Mouse (Mus musculus): ENCODE measurements around the gene Gm20388.

Gm20388 gene

GRCm38 (mm10) chr8:123722245-123722644 lies 3811.6 kb downstream of the Gm20388 start:
- in situ Hi-C loops (cut with MboI, MseI), result no loop called here

GRCm38 (mm10) chr8:123724752-123725151 lies 3814.1 kb downstream of the Gm20388 start:
- in situ Hi-C loops (cut with MboI, MseI), result loop anchor here (25.0 kb wide), 2 partner anchors 1487 to 1788 kb away; no protein-coding TSS in a partner anchor

- in situ Hi-C loops (cut with MboI, MseI), result loop anchor here (25.0 kb wide), 2 partner anchors 1488 to 1787 kb away; no protein-coding TSS in a partner anchor
Measured at GRCm38 (mm10) chr8:123725261-123725660, 3814.6 kb downstream of the Gm20388 start.

- in situ Hi-C loops (cut with MboI, MseI), result loop anchor here (25.0 kb wide), 2 partner anchors 1489 to 1786 kb away; no protein-coding TSS in a partner anchor
Measured at GRCm38 (mm10) chr8:123726759-123727158, 3816.1 kb downstream of the Gm20388 start.

DNA sequence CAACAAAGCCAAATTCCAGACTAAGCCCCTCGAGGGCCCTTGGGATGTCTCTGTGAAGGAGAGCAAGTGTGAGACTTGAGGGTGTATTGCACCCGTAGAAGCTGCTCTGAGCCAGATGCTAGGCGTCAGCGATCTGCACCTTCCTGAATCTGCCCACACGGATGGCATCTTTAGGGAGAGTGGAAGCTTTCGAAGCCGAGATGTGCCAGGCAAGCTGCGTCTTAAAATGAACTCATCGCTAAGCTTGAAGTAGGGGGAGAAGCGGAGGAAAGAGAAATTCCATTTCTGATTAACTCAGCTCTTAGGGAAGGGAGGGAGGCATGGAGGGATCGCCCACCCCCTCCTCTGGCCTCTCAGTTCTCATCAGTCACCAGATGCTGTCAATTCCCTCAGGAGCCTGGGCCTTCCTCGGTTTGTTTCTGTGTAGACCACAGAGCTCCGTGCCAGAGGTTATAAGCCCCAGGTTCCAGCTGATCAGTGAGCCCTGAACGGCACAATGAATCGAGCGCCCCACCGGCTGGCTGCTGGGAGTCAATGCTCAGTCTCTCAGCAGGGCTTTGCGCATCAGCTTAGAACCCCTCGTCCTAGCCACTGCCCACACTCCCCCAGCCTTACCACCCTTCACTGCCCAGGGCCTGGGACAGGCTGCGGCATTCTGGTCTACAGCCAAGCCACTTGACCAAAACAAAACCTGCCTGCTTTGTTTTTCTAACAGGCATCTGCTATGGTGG lies 3818.6 kb downstream of the Gm20388 start:
- in situ Hi-C loops (cut with MboI, MseI), result loop anchor here (25.0 kb wide), 2 partner anchors 1492 to 1783 kb away; no protein-coding TSS in a partner anchor

DNA sequence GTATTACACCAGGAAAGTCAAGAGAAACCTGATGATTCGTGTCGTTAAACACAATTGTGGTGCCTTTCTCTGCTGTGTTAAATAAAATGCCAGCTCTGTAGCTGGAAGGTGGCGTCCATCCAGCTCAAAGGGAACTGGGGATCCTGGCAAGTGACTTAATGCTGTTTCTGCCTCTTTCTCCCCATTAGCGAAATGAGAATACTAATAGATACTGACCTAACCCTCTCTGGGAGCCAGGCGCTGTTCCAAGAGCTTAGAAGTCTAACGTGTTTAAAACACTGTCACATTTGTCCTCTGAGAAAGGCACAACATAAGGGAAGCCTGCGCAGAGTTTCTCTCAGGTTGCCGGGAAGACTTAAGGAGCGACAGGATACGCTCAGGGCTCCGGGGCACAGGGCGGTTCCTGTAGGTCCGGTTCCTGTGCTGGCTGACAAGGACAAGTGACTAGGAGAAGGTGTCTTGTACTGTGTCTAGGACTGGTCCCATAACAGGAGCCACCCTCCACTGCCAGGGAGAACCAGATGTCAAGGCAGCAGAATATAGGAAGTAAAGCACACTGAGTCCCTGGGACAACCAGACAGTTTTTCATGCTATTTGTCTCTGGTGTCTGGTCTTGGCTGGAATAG lies 3819.3 kb downstream of the Gm20388 start:
- in situ Hi-C loops (cut with MboI, MseI), result loop anchor here (25.0 kb wide), 2 partner anchors 1493 to 1782 kb away; no protein-coding TSS in a partner anchor

DNA sequence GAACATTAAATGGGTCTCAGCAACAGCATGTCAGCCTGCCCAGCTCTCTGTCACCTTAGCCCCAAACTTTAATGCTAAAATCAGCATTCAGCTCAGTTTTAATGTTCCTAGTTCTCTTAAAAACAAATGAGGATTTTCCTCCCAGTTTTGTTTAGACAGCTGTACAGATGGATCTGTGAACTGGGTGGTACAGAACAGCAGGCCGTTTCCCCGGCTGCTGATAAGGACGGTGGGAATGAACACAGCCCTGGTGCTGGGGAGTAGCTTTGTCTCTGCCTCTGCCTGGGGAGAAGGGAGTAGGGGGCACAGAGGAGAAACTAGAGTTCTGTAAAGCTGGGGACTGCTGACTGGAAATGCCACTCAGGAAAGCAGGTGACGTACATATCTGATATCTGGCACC lies 3821.7 kb downstream of the Gm20388 start:
- in situ Hi-C loops (cut with MboI, MseI), result loop anchor here (25.0 kb wide), 2 partner anchors 1495 to 1780 kb away; no protein-coding TSS in a partner anchor

DNA sequence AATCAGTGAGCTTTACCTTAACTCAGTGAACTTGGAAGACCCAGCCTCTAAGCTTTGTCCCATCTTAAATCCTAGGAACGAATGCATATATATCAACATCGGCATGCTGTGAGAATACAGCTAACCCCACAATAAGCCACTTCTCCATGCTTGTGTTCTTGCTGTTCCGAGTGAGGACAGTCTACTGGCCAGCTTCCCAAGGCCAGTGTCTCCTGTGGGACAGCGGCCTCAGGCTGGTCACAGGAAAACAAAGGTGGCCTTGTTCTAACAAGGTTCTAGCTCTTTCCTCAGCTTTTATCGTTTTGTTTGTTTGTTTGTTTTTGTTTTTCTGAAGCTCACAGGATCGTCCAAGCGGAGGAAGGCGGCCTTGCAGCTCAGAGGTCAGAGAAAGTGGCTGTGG lies 3823.8 kb downstream of the Gm20388 start:
- in situ Hi-C loops (cut with MboI, MseI), result loop anchor here (25.0 kb wide), 2 partner anchors 1497 to 1778 kb away; no protein-coding TSS in a partner anchor

- in situ Hi-C loops (cut with MboI, MseI), result loop anchor here (25.0 kb wide), 2 partner anchors 1500 to 1775 kb away; no protein-coding TSS in a partner anchor
Measured at GRCm38 (mm10) chr8:123736974-123737373, 3826.3 kb downstream of the Gm20388 start.

DNA sequence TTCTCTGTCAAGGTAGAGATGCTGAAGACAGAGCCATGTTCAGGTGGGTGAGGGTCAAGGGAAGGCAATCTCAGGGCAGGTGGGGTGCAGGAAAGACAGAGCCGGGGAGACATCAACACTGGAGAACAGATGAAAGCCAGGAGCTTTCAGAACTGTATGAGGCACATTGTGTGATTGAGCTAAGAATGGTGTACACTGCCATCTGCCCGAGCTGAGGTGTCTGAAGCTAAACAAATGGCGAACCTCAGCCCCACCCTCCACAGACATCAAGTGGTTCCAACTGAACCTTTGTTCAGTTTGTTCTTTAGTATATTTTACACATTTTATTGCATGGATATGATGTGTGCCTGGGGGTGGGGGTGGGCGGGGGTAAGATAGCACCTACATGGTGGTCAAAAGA lies 3829.6 kb downstream of the Gm20388 start:
- in situ Hi-C loops (cut with MboI, MseI), result loop anchor here (25.0 kb wide), 2 partner anchors 1503 to 1772 kb away; no protein-coding TSS in a partner anchor

DNA sequence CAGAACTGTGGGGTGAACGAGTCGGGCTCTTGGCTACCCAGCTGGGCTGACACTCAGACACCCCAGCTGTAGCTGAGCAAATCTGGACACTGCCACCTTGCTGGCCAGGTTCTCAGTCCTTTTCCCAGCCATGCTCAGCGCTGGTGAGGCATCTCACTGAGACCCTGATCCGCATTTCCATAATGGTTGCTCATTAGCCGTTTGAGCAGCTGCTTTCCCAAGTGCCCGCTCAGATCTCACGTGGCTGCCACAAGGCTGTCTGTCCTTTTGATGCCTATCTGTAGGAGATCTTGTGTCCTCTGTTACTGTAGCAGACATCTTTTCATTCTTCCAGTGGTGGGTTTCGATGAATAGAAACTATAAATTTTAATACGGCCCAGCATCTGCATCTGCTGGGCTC lies 3830.6 kb downstream of the Gm20388 start:
- in situ Hi-C loops (cut with MboI, MseI), result loop anchor here (25.0 kb wide), 2 partner anchors 1504 to 1771 kb away; no protein-coding TSS in a partner anchor

DNA sequence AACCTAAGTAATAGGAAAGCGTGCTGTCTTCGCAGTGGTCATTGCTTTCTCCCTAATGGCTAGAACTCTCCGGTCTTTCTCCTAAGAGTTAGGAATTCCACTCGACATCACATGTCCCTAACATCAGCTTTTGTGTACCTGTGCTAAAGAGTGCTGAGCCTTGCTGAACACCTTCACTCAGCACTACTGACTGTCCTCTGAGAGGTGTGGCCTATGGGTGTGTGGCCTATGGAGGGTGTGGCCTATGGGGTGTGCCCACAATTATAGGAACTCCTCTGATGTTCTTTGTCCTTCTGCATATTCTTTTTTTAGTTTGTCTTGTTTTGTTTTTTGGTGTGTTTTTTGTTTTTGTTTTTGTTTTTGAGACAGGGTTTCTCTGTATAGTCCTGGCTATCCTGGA lies 3835.8 kb downstream of the Gm20388 start:
- in situ Hi-C loops (cut with MboI, MseI), result loop anchor here (25.0 kb wide), 2 partner anchors 1509 to 1766 kb away; no protein-coding TSS in a partner anchor

GRCm38 (mm10) chr8:123747772-123748171 lies 3837.1 kb downstream of the Gm20388 start:
- in situ Hi-C loops (cut with MboI, MseI), result loop anchor here (25.0 kb wide), 2 partner anchors 1510 to 1765 kb away; no protein-coding TSS in a partner anchor

- in situ Hi-C loops (cut with MboI, MseI), result no loop called here
Measured at GRCm38 (mm10) chr8:123750171-123750693, 3839.6 kb downstream of the Gm20388 start.

DNA sequence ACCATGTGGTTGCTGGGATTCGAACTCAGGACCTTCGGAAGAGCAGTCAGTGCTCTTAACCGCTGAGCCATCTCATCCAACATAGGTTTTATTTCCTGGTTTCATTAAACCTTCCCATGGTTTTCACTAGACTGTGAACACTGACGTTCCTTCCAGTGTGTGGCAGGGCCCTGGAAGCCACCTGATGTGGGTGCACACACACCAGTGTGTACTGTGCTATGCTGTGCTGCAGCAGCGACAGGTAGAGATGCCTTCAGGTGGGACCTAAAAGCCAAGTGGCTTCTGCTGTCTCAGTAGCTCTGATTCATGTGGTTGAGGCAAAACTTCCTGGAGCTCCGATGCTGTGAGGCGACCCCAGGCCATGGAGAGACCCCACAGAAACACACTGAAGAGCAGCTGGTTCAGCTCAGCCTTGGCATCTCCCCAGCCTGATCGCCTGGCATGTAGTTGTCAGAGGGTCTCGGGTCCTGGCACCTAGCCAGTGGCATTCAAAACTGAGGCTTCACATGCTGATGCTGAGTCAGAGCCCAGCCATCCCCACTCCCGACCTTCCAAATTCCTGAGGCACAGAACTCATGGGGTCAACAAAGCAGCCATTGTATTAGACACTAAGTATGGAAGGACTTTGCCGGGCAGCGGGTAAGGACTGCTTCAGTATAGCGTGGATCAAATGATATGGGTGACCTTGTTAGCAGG lies 3842.3 kb downstream of the Gm20388 start:
- in situ Hi-C loops (cut with MboI, MseI), result no loop called here

GRCm38 (mm10) chr8:123753604-123754375 lies 3843.1 kb downstream of the Gm20388 start:
- in situ Hi-C loops (cut with MboI, MseI), result no loop called here

DNA sequence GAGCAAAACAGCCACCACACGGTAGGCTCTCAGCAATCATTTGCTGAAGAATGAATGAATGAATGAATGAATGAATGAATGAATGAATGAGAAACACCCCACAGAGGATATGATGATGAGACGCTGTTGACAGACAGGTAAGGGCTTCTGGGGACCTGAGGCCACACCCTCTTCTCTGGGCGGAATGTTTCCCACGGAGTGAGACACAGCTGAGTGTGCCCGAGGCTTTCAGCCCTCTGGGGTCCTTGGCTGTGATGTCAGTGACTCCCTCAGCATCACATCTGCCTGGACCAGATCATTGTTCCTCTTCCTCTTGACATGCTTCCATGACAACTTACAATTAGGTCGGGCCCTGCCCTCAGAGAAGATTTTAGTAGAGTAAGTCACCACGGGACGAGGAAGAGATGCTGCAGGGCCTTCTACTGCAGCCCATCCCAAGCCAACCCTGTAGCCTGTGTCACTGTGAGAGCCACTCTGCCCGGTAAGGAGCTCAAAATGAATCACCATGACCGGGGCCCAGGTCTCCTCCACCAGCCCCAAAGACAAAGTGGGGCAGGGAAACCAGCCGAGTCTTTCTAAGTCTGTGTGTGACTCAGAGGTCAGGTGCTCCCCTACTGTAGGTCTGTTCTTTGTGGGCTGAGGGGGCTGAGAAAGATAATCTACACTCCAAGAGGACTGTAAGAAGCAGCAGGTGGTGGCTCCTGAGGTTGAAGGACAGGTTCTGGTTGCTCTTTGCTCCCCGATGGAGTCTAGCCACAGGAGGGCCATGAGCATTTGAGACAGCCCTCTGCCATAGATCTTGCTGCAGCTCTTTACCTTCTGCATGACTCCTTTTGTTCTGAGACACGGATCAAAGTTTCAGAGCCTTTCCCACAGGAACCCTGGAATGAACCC lies 3844.1 kb downstream of the Gm20388 start:
- in situ Hi-C loops (cut with MboI, MseI), result no loop called here

GRCm38 (mm10) chr8:123756901-123757300 lies 3846.3 kb downstream of the Gm20388 start:
- in situ Hi-C loops (cut with MboI, MseI), result no loop called here

GRCm38 (mm10) chr8:123758935-123759334 lies 3848.3 kb downstream of the Gm20388 start:
- in situ Hi-C loops (cut with MboI, MseI), result no loop called here

- in situ Hi-C loops (cut with MboI, MseI), result no loop called here
Measured at GRCm38 (mm10) chr8:123759933-123760332, 3849.3 kb downstream of the Gm20388 start.

Data from T-helper 1 cell (primary cell).